Mouse (Mus musculus): ENCODE measurements at regions not wholly inside any gene's neighbourhood (a gene's known extent, or its start where the extent isn't known, plus 50 kb on each side); places are given as distances from the start of the nearest gene placed in this dataset.
"Not testable (repeated sequence)": the region's sequence is repeated elsewhere in the genome, so short reads cannot be mapped to it uniquely, and the experiment has no call there.

DNA sequence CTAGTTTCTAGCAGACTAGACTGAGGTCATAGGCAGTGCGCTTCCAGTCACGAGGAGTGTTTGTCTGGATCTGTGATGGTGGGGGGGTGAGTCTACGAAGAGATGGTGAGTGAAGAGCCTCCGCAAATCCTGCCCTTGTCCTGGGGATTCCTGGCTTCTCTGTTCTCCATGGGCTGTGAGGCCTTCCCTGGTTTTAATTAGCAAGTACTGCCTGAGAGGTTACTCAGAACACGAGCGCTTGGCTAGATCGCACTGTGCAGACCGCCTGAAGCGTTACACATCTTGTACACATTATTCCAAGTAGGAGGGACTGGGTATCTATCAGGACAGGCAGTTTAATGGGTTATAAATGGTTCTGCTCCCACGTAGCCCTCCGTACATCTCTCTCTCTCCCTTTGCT, 76.9 kb downstream of the Cpn2 start:
- Histone ChIP-seq H3K27ac (ENCODE audit: control insufficient read depth, insufficient read depth, low read depth, low read length, poor library complexity) (no peak overlapping the region), H3K4me1 (ENCODE audit: control insufficient read depth, insufficient read depth, low read length) (peaks cover 16% of the 10 kb centered on the region), H3K4me3 (replicated peaks; ENCODE audit: control insufficient read depth, low read depth, low read length) (no peak overlapping the region)
- TF ChIP-seq CTCF (IDR thresholded peaks at IDR 0.05; ENCODE audit: control insufficient read depth, insufficient read depth, low read length) = no peak
- no peak for TF ChIP-seq POLR2A (IDR thresholded peaks at IDR 0.05; ENCODE audit: borderline replicate concordance, control insufficient read depth, low read depth, low read length)
- WGBS = 90% methylated on average over 11 of the region's 11 CpGs

DNA sequence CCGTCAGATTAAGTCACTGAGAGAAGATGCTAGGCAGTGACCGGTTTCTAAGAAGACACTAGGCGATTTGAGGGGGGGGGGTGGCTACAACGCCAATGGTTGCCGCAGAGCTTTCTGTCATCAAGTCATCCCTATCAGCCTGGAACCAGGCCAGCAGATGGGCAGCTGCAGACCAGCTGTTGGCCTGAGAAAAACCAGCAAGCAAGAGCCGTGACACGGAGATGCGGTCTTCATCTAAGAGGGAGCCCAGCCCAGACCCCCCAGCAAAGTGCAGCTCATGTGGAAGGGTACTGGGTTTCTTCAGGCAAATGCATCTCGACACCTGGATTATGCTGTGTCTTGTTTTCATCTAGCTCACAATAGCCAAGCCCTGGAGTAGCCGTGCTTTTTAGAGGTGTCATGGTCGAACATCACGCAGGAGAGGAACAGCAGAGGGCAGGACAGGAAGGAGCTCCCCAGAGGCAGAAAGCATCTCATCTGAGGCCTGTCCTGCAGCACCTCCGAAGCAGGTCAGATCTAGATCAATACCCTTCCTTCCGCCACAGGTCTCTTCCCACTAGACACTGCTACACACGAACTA, 76.3 kb downstream of the Cpn2 start:
- no peak overlapping the region for H3K4me3 ChIP-seq (replicated peaks; ENCODE audit: control insufficient read depth, low read depth, low read length)
- no peak overlapping the region for H3K27ac ChIP-seq (ENCODE audit: control insufficient read depth, insufficient read depth, low read depth, low read length, poor library complexity)
- H3K4me1 ChIP-seq (ENCODE audit: control insufficient read depth, insufficient read depth, low read length) = peaks cover 16% of the 10 kb centered on the region
- TF ChIP-seq POLR2A (IDR thresholded peaks at IDR 0.05; ENCODE audit: borderline replicate concordance, control insufficient read depth, low read depth, low read length) (no peak), CTCF (IDR thresholded peaks at IDR 0.05; ENCODE audit: control insufficient read depth, insufficient read depth, low read length) (no peak)
- 72% methylated on average over 15 of the region's 15 CpGs for WGBS

DNA sequence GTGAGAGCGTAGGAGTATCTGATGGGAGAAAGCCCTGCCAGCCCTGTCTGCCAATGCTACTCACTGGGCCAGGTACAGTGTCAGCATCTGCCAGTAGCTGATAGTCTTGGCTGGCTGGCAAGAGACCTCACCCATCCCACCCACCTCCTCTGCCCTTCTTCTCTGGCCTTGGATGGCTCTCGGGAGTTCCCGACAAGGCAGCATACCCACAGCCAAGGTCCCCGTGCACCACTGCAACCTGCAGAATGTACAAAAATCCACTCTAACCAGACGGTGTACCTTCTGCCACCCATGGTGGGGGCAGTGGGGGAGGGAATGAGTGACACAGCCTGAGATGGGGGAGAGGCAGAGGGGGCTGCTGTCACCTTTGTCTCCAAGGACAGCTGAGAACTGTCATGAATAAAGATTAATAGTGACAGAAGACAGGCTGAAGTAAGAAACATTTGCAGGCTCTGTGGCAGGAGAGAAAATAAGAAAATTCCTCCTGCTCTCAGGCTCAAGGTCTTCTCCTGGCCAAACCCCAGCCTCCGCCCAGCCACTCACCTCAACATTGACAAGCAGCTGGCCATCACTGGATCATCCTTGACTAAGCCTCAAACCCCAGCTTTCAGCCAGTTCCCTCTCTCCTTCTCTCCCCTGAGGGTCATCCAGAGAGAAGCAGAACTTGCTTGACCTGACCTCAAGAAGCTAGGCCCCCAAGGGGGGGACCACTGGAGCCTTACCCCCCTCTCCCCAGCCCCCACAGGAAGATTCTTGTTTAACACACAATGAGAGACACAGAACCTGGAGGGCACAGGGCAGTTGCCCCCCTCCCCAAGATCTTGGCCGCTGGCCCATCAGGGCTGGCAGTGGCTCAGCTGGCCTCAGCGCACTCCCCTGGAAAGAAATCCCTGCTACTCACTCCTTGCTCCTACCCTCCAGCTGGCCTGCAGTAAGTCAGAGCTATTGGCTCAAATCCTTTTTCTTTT, 73.7 kb downstream of the Cpn2 start:
- Histone ChIP-seq H3K27ac (ENCODE audit: control insufficient read depth, insufficient read depth, low read depth, low read length, poor library complexity) (no peak overlapping the region), H3K4me3 (replicated peaks; ENCODE audit: control insufficient read depth, low read depth, low read length) (no peak overlapping the region), H3K4me1 (ENCODE audit: control insufficient read depth, insufficient read depth, low read length) (peaks cover 4% of the 10 kb centered on the region)
- no peak for TF ChIP-seq CTCF (IDR thresholded peaks at IDR 0.05; ENCODE audit: control insufficient read depth, insufficient read depth, low read length)
- no peak for TF ChIP-seq POLR2A (IDR thresholded peaks at IDR 0.05; ENCODE audit: borderline replicate concordance, control insufficient read depth, low read depth, low read length)
- 62% methylated on average over 8 of the region's 8 CpGs for whole genome bisulfite sequencing

DNA sequence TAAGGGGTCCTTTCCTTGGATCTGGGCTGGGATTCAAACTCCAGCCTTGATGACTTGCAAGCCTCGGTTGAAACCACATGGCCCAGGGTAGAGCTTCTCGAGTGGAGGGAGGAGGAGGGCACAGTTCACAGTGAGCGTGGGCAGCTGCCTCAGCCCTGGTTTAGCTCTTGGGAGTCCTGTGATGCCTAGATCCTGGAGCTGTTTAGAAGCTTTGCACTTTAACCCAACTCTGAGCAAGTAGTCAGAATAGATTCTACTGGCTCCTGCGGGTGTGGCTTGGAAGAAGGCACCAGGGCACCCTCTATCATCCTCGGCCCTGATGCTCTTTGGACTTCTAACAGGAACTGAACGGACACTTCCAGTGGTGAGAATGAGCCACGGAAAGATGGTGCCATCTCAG, 72.5 kb downstream of the Cpn2 start:
- Histone ChIP-seq H3K4me3 (replicated peaks; ENCODE audit: control insufficient read depth, low read depth, low read length) (no peak overlapping the region), H3K27ac (ENCODE audit: control insufficient read depth, insufficient read depth, low read depth, low read length, poor library complexity) (no peak overlapping the region), H3K4me1 (ENCODE audit: control insufficient read depth, insufficient read depth, low read length) (peaks cover 2% of the 10 kb centered on the region)
- 70% methylated on average over 7 of the region's 7 CpGs for WGBS
- TF ChIP-seq CTCF (IDR thresholded peaks at IDR 0.05; ENCODE audit: control insufficient read depth, insufficient read depth, low read length) (no peak), POLR2A (IDR thresholded peaks at IDR 0.05; ENCODE audit: borderline replicate concordance, control insufficient read depth, low read depth, low read length) (no peak)

DNA sequence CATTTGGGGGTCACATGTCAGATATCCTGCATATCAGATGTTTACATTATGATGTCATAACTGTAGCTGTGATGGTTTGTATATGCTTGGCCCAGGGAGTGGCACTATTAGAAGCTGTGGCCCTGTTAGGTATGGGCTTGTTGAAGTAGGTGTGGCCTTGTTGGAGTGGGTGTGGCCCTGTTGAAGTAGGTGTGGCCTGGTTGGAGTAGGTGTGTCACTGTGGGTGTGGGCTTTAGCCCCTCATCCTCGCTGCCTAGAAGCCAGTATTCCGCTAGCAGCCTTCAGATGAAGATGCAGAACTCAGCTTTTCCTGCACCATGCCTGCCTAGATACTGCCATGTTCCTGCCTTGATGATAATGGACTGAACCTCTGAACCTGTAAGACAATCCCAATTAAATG, 71.4 kb downstream of the Cpn2 start:
- H3K4me1 ChIP-seq (ENCODE audit: control insufficient read depth, insufficient read depth, low read length); H3K4me3 ChIP-seq (replicated peaks; ENCODE audit: control insufficient read depth, low read depth, low read length); H3K27ac ChIP-seq (ENCODE audit: control insufficient read depth, insufficient read depth, low read depth, low read length, poor library complexity): not testable (repeated sequence)
- WGBS = 85% methylated on average over 2 of the region's 2 CpGs

DNA sequence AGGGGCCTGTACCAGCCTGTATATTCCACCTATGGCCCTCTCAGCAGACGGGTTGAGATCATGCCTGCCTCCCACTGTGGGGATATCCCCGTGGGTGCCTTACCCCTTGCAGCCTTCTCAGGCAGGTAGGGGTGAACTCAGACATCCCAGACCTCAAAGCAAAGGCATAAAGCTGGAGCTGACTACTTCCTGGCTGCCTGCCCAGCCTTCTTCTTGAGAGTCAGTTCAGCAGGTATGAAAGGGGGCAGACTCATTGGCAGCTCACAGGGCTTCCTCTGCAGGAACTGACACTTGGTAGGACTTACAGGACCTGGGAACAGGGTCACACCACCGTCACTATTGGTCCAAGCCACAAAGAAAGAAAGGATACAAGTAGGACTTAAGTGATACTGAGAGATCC, 69.9 kb downstream of the Cpn2 start:
- H3K27ac ChIP-seq (ENCODE audit: control insufficient read depth, insufficient read depth, low read depth, low read length, poor library complexity) = no peak overlapping the region
- 61% methylated on average over 3 of the region's 3 CpGs for whole genome bisulfite sequencing

DNA sequence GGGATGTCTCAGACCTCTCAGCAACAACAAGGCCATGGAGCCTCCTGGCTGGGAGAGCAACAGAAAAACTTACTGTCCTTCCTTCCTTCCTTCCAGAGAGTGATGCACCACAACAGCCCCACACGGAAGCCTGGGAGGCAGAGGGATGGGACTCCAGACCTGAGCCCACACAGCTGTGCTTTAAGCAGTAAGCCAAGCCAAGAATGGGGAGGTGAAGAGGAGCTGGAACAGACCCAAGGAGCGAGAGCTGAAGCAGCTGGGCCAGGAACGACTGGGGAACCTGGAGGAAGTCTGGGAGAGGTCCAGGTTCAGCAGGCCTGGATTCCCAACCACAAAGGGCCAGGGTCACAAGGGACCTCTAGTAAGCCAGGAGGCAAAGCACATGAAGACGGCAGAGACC, 67.5 kb downstream of the Cpn2 start:
- H3K4me3 ChIP-seq (replicated peaks; ENCODE audit: control insufficient read depth, low read depth, low read length) = no peak overlapping the region
- TF ChIP-seq CTCF (IDR thresholded peaks at IDR 0.05; ENCODE audit: control insufficient read depth, insufficient read depth, low read length) (no peak), POLR2A (IDR thresholded peaks at IDR 0.05; ENCODE audit: borderline replicate concordance, control insufficient read depth, low read depth, low read length) (no peak)
- H3K4me1 ChIP-seq (ENCODE audit: control insufficient read depth, insufficient read depth, low read length) = peaks cover 4% of the 10 kb centered on the region
- no peak overlapping the region for H3K27ac ChIP-seq (ENCODE audit: control insufficient read depth, insufficient read depth, low read depth, low read length, poor library complexity)
- WGBS = 61% methylated on average over 4 of the region's 4 CpGs

More for the DNA sequence above, 69.9 kb downstream of the Cpn2 start:
- Histone ChIP-seq H3K4me3 (replicated peaks; ENCODE audit: control insufficient read depth, low read depth, low read length) (no peak overlapping the region), H3K4me1 (ENCODE audit: control insufficient read depth, insufficient read depth, low read length) (no peaks in the 10 kb centered on the region)
- no peak for TF ChIP-seq CTCF (IDR thresholded peaks at IDR 0.05; ENCODE audit: control insufficient read depth, insufficient read depth, low read length)
- TF ChIP-seq POLR2A (IDR thresholded peaks at IDR 0.05; ENCODE audit: borderline replicate concordance, control insufficient read depth, low read depth, low read length) = no peak

DNA sequence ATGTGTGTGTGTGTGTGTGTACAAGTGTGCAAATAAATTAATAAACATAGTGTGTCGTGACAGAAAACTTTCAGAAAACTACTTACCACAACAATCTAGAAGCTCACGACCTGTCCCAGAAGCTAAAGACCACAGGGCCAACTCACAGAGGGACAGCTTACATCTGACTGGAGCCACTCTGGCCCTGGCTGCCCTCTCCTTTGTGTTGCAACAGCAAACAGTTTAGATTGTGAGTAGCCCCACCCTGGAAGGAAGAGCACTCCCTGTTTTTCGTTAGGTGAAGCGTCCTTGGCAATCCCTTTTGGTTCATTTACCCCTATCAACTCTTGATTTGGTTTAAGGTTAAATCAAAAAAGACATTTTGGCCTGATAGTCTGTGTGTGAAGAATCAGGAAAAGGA, 63.2 kb downstream of the Cpn2 start:
- no peak overlapping the region for H3K4me3 ChIP-seq (replicated peaks; ENCODE audit: control insufficient read depth, low read depth, low read length)
- H3K27ac ChIP-seq (ENCODE audit: control insufficient read depth, insufficient read depth, low read depth, low read length, poor library complexity) = no peak overlapping the region
- 68% methylated on average over 4 of the region's 4 CpGs for WGBS
- no peak for TF ChIP-seq CTCF (IDR thresholded peaks at IDR 0.05; ENCODE audit: control insufficient read depth, insufficient read depth, low read length)
- no peak for TF ChIP-seq POLR2A (IDR thresholded peaks at IDR 0.05; ENCODE audit: borderline replicate concordance, control insufficient read depth, low read depth, low read length)
- H3K4me1 ChIP-seq (ENCODE audit: control insufficient read depth, insufficient read depth, low read length) = peaks cover 4% of the 10 kb centered on the region
